Mouse (Mus musculus) hindbrain, postnatal 0 days (tissue): Measurements from ENCODE around the gene Scamp5. TPM values are rescaled to one million over a fixed set of nuclear protein-coding genes. Genes with fewer than 3 reads are reported as not detected.

ENCODE experiments used
- ATAC-seq: fragments of 200-750 bp; cut with Nextera tagmentation; 2 replicates; pipeline ENCODE4 v1.8.0; 2017; ENCODE audit warnings: mild to moderate bottlenecking, moderate TSS enrichment, moderate library complexity
- DNase-seq: peaks from one replicate; pipeline ENCODE4 v3.0.0-alpha.2; 2015; ENCODE audit warnings: low spot score
- H3K27ac ChIP-seq: fragments of 300-500 bp; sonication (generic); 2 replicates; pipeline ENCODE4 v1.5.1; 2014; ENCODE audit warnings: mild to moderate bottlenecking
- H3K27me3 ChIP-seq: fragments of 300-500 bp; sonication (generic); 2 replicates; pipeline ENCODE4 v1.6.1; 2014; ENCODE audit warnings: low read length, mixed read lengths; ENCODE audit not compliant: insufficient read depth
- H3K36me3 ChIP-seq: fragments of 300-500 bp; sonication (generic); 2 replicates; pipeline ENCODE4 v1.6.1; 2014; ENCODE audit warnings: low read length, mixed read lengths; ENCODE audit not compliant: insufficient read depth
- H3K4me1 ChIP-seq: fragments of 300-500 bp; sonication (generic); 2 replicates; pipeline ENCODE4 v1.6.1; 2014; ENCODE audit warnings: antibody characterized with exemption, low read length, mixed read lengths; ENCODE audit not compliant: insufficient read depth
- H3K4me2 ChIP-seq: fragments of 300-500 bp; sonication (generic); 2 replicates; pipeline ENCODE4 v1.6.1; 2014; ENCODE audit warnings: low read depth, mild to moderate bottlenecking, low read length, moderate library complexity, mixed read lengths
- H3K4me3 ChIP-seq: fragments of 300-500 bp; sonication (generic); 2 replicates; pipeline ENCODE4 v1.5.1; 2014; ENCODE audit warnings: low read length
- H3K9ac ChIP-seq: fragments of 300-500 bp; sonication (generic); replicated peaks from 2 replicates; pipeline ENCODE4 v1.6.1; 2014; ENCODE audit warnings: mild to moderate bottlenecking, low read length, moderate library complexity, mixed read lengths
- H3K9me3 ChIP-seq: fragments of 300-500 bp; sonication (generic); 2 replicates; pipeline ENCODE4 v1.6.1; 2016; ENCODE audit warnings: low read length, mixed read lengths
- CTCF ChIP-seq: IDR thresholded peaks from 2 replicates; pipeline ENCODE4 v1.5.1; 2016; ENCODE audit warnings: antibody characterized with exemption, control low read depth, low read depth
- WGBS: fragments of 180-500 bp; shearing (Covaris S2); extraction: QIAGEN DNeasy Blood & Tissue Kit; methylation state at CpG from one replicate; pipeline ENCODE4 v1.1.7; 2014; 5-methylcytosine and 5-hydroxymethylcytosine counted together
- polyA plus RNA-seq: library from polyadenylated mRNA; unstranded; fragments of >200 nt; fragmentation: Nextera tagmentation; extraction: Ambion mirVana; gene quantifications from 2 replicates; pipeline ENCODE4 v1.2.1, GENCODE M21; 2015
- total RNA-seq: library from RNA; depleted of rRNA; stranded (reverse); fragments of >200 nt; gene quantifications from 2 replicates; pipeline ENCODE4 v1.2.3, GENCODE M21; 2014; rRNA removed

Gene Scamp5
- total and polyA plus RNA-seq, 2 experiments from 2014 or later: 163 to 375 TPM

- no peak overlapping the region for H3K9ac ChIP-seq
- H3K36me3 ChIP-seq: no peaks in the 10 kb centered on the region
- WGBS: 92% methylated on average over 9 of the region's 9 CpGs
- H3K27ac ChIP-seq: no peak overlapping the region
- no peak for ATAC-seq
- H3K4me3 ChIP-seq: no peak overlapping the region
- no peak overlapping the region for H3K4me2 ChIP-seq
- DNase-seq: no peak
- no peaks in the 10 kb centered on the region for H3K4me1 ChIP-seq
- no peaks in the 10 kb centered on the region for H3K27me3 ChIP-seq
- H3K9me3 ChIP-seq: no peaks in the 10 kb centered on the region
- no peak for TF ChIP-seq CTCF
Observed at GRCm38 (mm10) chr9:57407120-57407905, 60.5 kb downstream of the Scamp5 start.

- no peak for TF ChIP-seq CTCF
- no peak overlapping the region for H3K4me2 ChIP-seq
- no peak overlapping the region for H3K27ac ChIP-seq
- no peak overlapping the region for H3K9ac ChIP-seq
- no peaks in the 10 kb centered on the region for H3K27me3 ChIP-seq
- H3K36me3 ChIP-seq: no peaks in the 10 kb centered on the region
- ATAC-seq: no peak
- WGBS: 93% methylated on average over 5 of the region's 5 CpGs
- no peaks in the 10 kb centered on the region for H3K4me1 ChIP-seq
- H3K4me3 ChIP-seq: no peak overlapping the region
- H3K9me3 ChIP-seq: no peaks in the 10 kb centered on the region
- no peak for DNase-seq
Observed at GRCm38 (mm10) chr9:57406395-57406794, 61.5 kb downstream of the Scamp5 start.

- no peaks in the 10 kb centered on the region for H3K4me1 ChIP-seq
- WGBS: 90% methylated on average over 5 of the region's 5 CpGs
- no peak for TF ChIP-seq CTCF
Observed at GRCm38 (mm10) chr9:57404036-57404435, 63.8 kb downstream of the Scamp5 start.

GRCm38 (mm10) chr9:57402318-57403251, 65.3 kb downstream of the Scamp5 start:
- ATAC-seq: no peak
- 89% methylated on average over 15 of the region's 15 CpGs for WGBS
- no peak for TF ChIP-seq CTCF

More at GRCm38 (mm10) chr9:57404036-57404435, 63.8 kb downstream of the Scamp5 start:
- H3K4me2 ChIP-seq: no peak overlapping the region
- no peak overlapping the region for H3K9ac ChIP-seq
- no peaks in the 10 kb centered on the region for H3K36me3 ChIP-seq
- H3K4me3 ChIP-seq: no peak overlapping the region
- H3K9me3 ChIP-seq: peaks cover 6% of the 10 kb centered on the region; the same call in 1 of the 2 replicates
- H3K27ac ChIP-seq: no peak overlapping the region
- no peaks in the 10 kb centered on the region for H3K27me3 ChIP-seq
- DNase-seq (no peak), ATAC-seq (no peak)

GRCm38 (mm10) chr9:57398773-57399172, 69.1 kb downstream of the Scamp5 start:
- ATAC-seq (no peak), DNase-seq (no peak)
- no peaks in the 10 kb centered on the region for H3K4me1 ChIP-seq
- H3K36me3 ChIP-seq: no peaks in the 10 kb centered on the region
- H3K9ac ChIP-seq: no peak overlapping the region
- 93% methylated on average over 2 of the region's 2 CpGs for WGBS
- no peak for TF ChIP-seq CTCF
- no peak overlapping the region for H3K4me2 ChIP-seq
- peaks cover 6% of the 10 kb centered on the region; the same call in 1 of the 2 replicates for H3K9me3 ChIP-seq
- no peak overlapping the region for H3K27ac ChIP-seq
- H3K4me3 ChIP-seq: no peak overlapping the region
- no peaks in the 10 kb centered on the region for H3K27me3 ChIP-seq

More at GRCm38 (mm10) chr9:57402318-57403251, 65.3 kb downstream of the Scamp5 start:
- no peaks in the 10 kb centered on the region for H3K4me1 ChIP-seq
- no peaks in the 10 kb centered on the region for H3K27me3 ChIP-seq
- no peak overlapping the region for H3K4me2 ChIP-seq
- H3K9ac ChIP-seq: no peak overlapping the region
- H3K9me3 ChIP-seq: peaks cover 6% of the 10 kb centered on the region; the same call in 1 of the 2 replicates
- no peak overlapping the region for H3K4me3 ChIP-seq
- no peak overlapping the region for H3K27ac ChIP-seq
- no peaks in the 10 kb centered on the region for H3K36me3 ChIP-seq
- DNase-seq: no peak

- no peaks in the 10 kb centered on the region for H3K9me3 ChIP-seq
- no peak overlapping the region for H3K4me2 ChIP-seq
- 94% methylated on average over 1 of the region's 1 CpGs for WGBS
- H3K36me3 ChIP-seq: no peaks in the 10 kb centered on the region
- DNase-seq (no peak), ATAC-seq (no peak)
- no peak overlapping the region for H3K27ac ChIP-seq
- H3K4me3 ChIP-seq: no peak overlapping the region
- no peak for TF ChIP-seq CTCF
- no peak overlapping the region for H3K9ac ChIP-seq
- no peaks in the 10 kb centered on the region for H3K27me3 ChIP-seq
- no peaks in the 10 kb centered on the region for H3K4me1 ChIP-seq
Observed at GRCm38 (mm10) chr9:57392892-57393291, 75.0 kb downstream of the Scamp5 start.

Other genes with a start within 250 kb of the Scamp5 start
- gene Trcg1, start 231.5 kb downstream of the Scamp5 start, total RNA-seq: not detected in 2 replicates
- not detected in 2 replicates for gene Trcg1, start 231.5 kb downstream of the Scamp5 start, polyA plus RNA-seq
- 10.6 and 14.7 TPM in 2 replicates for gene 1700017B05Rik, start 205.4 kb downstream of the Scamp5 start, total RNA-seq
- gene 1700017B05Rik, start 205.4 kb downstream of the Scamp5 start, polyA plus RNA-seq: 5.2 and 5.3 TPM in 2 replicates
- gene Ppcdc, start 27.9 kb downstream of the Scamp5 start, total RNA-seq: 16.6 and 25.8 TPM in 2 replicates
- gene Ppcdc, start 27.9 kb downstream of the Scamp5 start, polyA plus RNA-seq: 16.5 and 19.3 TPM in 2 replicates
- gene Rpp25, start 36.0 kb upstream of the Scamp5 start, total RNA-seq: 11.7 and 19.6 TPM in 2 replicates
- gene Rpp25, start 36.0 kb upstream of the Scamp5 start, polyA plus RNA-seq: 15.2 and 17.0 TPM in 2 replicates
- 212 and 237 TPM in 2 replicates for gene Cox5a, start 53.2 kb upstream of the Scamp5 start, total RNA-seq
- gene Cox5a, start 53.2 kb upstream of the Scamp5 start, polyA plus RNA-seq: 1,238 and 1,244 TPM in 2 replicates
- 14.6 and 21.5 TPM in 2 replicates for gene Fam219b, start 69.5 kb upstream of the Scamp5 start, total RNA-seq
- 22.2 and 23.2 TPM in 2 replicates for gene Fam219b, start 69.5 kb upstream of the Scamp5 start, polyA plus RNA-seq
- gene Mpi, start 84.7 kb upstream of the Scamp5 start, total RNA-seq: 67.9 and 78.6 TPM in 2 replicates
- 61.5 and 64.6 TPM in 2 replicates for gene Mpi, start 84.7 kb upstream of the Scamp5 start, polyA plus RNA-seq
- gene Scamp2, start 92.9 kb upstream of the Scamp5 start, total RNA-seq: 50.5 and 53.1 TPM in 2 replicates
- gene Scamp2, start 92.9 kb upstream of the Scamp5 start, polyA plus RNA-seq: 47.4 and 49.3 TPM in 2 replicates
- gene Ulk3, start 121.4 kb upstream of the Scamp5 start, total RNA-seq: 21.1 and 27.3 TPM in 2 replicates
- gene Ulk3, start 121.4 kb upstream of the Scamp5 start, polyA plus RNA-seq: 18.5 and 21.0 TPM in 2 replicates
- 0.10 TPM in 1 of 2 replicates, not detected in the other for gene Cplx3, start 138.2 kb upstream of the Scamp5 start, total RNA-seq
- gene Cplx3, start 138.2 kb upstream of the Scamp5 start, polyA plus RNA-seq: 0.79 and 1.2 TPM in 2 replicates
- not detected in 2 replicates for gene Lman1l, start 152.7 kb upstream of the Scamp5 start, total RNA-seq
- gene Lman1l, start 152.7 kb upstream of the Scamp5 start, polyA plus RNA-seq: not detected in 2 replicates
- gene Csk, start 185.6 kb upstream of the Scamp5 start, total RNA-seq: 128 and 129 TPM in 2 replicates
- 39.4 and 44.4 TPM in 2 replicates for gene Csk, start 185.6 kb upstream of the Scamp5 start, polyA plus RNA-seq
- not detected in 2 replicates for gene Cyp1a2, start 215.6 kb upstream of the Scamp5 start, total RNA-seq
- not detected in 2 replicates for gene Cyp1a2, start 215.6 kb upstream of the Scamp5 start, polyA plus RNA-seq
- 0.05 and 0.07 TPM in 2 replicates for gene Cyp1a1, start 219.9 kb upstream of the Scamp5 start, total RNA-seq
- gene Cyp1a1, start 219.9 kb upstream of the Scamp5 start, polyA plus RNA-seq: 0.10 and 0.24 TPM in 2 replicates
- gene Edc3, start 240.5 kb upstream of the Scamp5 start, total RNA-seq: 10.2 and 10.3 TPM in 2 replicates
- gene Edc3, start 240.5 kb upstream of the Scamp5 start, polyA plus RNA-seq: 23.2 and 25.4 TPM in 2 replicates